Mouse (Mus musculus) Muller cell, postnatal 12 days (primary cell): ENCODE measurements around the gene Tmem177.

Experiments used
- DNase-seq: peaks from one replicate; pipeline ENCODE4 v3.0.0-alpha.2; 2015; ENCODE audit errors: inconsistent ontology term

Gene Tmem177

DNA sequence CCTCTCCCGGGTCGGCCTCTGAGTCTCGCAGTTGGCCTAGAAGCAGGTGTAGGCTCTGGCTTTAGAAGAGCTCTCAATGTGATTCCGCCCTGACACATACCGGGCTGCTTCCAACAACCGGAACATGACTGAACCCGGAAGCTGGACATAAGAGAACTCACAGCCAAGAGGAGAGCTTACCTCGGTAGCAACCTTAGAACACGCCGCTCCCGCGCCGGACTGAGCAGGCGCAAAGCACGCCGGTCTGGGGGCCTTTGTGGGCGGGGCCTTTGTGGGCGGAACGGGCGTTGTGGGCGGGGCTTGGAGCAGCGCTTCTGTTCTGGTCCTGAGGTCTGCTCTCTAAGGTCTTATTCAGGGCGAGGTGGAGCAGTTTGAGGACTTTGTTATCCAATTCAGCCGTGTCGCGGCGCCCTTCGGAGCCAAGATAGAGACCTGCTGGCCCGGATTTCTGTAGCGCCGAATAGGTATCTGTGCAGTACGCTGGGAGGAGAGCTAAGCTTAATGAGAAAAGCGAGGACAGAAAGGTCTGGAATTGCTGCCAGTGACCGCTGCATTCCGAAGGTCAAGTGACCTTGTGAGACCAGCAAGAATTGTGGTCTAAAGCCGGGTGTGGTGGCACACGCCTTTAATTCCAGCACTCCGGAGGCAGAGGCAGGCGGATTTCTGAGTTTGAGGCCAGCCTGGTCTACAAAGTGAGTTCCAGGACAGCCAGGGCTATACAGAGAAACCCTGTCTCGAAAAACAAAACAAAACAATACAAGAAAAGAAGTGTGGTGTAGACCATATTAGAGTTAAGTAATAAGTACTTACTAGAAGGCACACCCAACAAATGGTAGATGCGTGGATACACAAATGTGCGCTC, at the start of gene Tmem177:
Gene Tmem177 (minus strand): TSS at position 256 of the 862 bp plus-strand sequence.
- peak; percentile 95 for DNase-seq

- no peak for DNase-seq
These were observed 46.9 kb upstream of the Tmem177 start for GRCm38 (mm10) chr1:119959920-119960319.

DNA sequence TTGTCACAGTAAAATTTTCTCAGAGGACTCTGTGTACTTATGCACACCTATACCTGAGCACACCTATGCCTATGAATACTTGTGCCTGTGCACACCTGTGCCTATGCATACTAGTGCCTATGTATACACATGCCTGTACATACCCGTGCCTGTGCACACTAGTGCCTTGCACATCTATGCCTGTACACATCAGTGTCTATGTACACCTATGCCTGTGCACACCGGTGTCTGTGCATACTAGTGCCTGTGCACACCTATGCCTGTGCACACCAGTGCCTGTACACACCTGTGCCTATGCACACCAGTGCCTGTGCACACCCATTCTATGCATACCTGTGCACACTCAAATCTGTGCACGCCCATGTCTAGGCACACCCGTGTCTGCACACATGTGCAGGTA, 46.5 kb upstream of the Tmem177 start:
- DNase-seq, result no peak

GRCm38 (mm10) chr1:119957716-119958222, 44.8 kb upstream of the Tmem177 start:
- DNase-seq, result no peak

DNA sequence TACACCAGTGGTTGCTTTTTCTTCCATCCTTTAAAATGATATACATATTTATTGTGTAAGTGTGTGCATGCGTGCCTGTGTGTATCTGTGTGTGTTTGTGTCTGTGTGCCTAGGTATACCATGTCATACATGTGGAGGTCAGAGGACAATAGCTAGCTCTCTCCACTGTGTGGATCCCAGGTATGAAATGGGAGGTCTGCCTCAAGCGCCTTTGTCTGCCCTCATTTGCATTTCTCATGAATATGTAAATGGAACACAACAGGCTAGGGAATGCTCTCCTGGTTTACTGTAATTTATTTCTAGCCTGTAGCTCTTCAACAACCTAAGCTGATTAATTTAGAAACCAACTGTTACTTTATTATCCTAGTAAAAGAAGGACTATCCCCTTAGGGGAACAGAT, 41.7 kb upstream of the Tmem177 start:
- DNase-seq, result no peak

DNA sequence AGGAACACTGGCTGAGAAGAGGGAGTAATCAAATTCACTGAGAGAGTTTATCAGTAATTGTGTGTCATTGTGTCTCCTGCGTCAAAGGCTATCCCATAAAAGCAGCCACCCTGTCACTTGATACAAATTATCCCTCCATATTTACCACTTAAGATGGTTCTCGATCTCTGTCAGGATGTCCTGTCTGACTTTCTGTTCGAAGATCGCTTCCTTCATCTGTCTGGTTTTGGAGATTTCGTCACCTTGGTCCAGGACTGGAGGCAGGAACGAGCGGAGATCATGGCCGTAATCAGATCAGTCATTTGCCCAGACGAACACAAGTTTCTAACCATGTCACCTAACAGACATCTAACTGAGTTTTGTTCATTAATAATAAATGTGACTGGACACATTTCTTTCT, 40.4 kb upstream of the Tmem177 start:
- DNase-seq, result no peak

GRCm38 (mm10) chr1:119950086-119950485, 37.1 kb upstream of the Tmem177 start:
- DNase-seq, result no peak

- DNase-seq, result no peak
These were observed 23.9 kb upstream of the Tmem177 start for GRCm38 (mm10) chr1:119936861-119937260.

DNA sequence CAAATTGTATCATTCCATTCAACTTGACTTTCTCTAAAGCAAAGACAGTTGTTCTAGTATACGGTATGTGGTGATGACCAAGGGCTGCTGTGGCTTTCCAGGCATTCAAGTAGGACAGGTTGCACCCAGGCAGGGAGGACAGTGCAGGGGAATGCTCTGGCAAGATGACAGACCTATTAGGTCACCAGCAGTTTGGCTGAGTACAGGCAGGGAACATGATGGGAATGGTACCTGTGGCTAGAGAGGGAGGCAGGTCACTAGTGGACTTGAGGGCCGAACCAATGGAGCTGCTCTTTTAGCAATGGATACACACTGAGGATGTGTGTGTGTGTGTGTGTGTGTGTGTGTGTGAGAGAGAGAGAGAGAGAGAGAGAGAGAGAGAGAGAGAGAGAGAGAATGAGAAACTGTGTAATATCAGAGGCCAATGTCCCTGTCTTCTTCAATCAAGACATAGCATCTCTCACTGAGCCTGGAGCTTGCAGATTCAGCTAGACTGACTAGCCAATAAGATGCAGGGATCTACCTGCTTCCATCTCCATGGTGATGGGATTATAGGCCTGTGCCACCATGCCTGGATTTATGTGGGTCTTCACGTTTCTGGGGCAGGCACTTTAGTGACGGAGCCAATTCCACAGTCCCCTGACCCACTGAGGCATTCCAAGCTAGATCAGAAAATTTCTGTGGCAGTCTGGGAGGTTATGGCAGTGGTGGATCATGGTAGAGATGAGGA, 18.6 kb upstream of the Tmem177 start:
- no peak for DNase-seq

DNA sequence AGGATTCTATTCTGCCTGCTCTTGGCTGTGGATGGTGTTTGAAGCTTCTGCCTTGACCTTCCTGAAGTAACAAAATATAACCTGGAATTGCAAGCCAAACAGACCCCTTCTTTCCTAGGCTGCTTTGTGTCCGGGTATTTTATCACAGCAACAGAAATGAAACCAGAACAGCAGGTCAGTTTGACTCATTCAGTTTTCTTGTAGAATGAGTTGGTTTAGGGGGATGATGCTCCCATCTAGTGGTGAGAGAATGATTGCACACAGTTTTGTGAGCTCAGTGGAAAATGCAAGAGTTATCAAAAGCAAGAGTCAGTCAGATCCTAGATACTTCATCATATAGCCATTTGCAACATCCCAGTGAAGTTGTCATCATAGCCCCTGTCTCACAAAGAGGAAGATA, 16.7 kb upstream of the Tmem177 start:
- peak; percentile 42 for DNase-seq

GRCm38 (mm10) chr1:119919299-119919698, 6.3 kb upstream of the Tmem177 start:
- DNase-seq, result no peak

DNA sequence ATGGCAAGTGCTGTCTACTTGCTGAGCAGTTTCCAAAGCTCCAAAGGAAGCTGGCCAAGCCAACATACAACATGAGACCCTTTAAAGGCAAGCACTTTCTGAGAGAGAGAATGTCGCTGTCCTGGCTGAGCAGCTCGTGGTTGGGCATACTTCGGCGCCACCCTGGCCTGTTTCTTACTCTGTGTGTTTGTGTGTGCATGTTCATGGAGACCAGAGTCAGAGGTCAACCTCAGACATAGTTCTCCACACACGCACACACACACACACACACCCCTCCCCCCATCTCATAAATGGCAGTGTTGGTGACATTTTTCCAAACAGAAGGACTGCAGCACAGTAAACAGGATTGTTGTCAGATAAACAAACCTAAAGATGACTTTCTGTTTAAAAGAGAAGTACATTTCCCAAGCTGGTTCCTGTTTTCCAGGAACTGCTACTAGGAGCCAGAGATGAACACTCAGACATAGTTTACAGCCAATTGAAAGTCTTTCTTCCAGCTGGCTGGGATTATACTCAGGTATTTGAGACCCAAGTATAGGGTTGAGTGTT, 3.9 kb upstream of the Tmem177 start:
- DNase-seq, result no peak

DNA sequence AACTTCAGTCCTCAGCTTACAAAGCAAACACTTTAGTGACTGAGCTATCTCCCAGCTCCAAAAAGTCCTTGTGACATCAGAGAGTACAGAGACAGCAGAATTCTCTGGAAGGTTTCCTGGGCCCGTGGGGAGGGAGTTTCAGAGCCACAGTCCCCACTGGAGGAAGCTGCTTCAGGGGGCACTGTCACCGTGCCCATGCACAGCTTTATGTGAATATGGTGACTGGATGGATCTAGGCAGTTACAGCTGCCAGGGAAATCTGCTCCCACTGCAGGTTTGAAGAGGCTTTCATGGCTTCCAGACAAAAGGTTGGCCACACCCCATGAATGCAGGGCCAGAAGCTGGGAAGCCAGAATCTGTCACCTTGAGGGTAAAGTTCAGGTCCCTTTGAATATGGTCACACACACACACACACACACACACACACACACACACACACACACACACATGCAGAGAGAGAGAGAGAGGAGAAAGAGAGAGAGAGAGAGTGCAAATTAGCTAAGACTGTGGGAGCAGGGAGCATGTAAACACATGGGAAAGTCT, 5.7 kb downstream of the Tmem177 start:
- no peak for DNase-seq

- DNase-seq, result no peak
These were observed 9.8 kb downstream of the Tmem177 start for GRCm38 (mm10) chr1:119903231-119903620.

DNA sequence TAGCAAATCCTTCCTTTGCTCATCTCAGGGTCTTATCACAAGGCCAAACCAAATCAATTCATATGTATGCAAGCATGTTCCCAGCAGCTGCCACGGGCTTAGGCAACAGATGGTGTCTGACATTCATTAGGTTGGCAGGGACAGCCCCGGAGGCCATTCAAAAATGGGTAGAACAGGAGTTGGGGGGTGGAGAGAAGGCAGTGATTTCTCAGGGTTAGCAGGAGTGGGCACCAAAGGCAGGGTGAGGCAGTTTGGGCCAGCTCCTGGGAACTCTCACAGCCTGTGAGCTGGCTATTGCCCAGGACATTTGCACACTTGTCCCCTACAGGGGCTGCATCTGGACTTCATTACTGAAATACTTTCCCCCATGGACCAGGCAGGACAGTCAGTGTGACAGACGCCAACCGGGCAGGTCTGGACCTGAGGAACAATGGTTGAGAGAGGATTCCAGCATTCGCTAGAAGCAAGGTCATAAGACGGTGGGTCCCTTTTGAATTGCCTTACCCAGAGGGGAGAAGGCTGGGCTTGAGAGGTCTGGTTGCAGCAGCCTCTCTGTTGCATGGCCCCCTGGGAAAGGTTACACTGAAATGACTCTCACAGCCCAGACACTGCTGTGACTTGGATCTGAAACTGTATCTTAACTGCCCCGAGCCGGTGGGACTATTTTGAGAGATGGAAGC, 10.3 kb downstream of the Tmem177 start:
- DNase-seq, result no peak

- no peak for DNase-seq
These were observed 13.5 kb downstream of the Tmem177 start for GRCm38 (mm10) chr1:119899195-119900123.

- peak; percentile 43 for DNase-seq
These were observed 18.1 kb downstream of the Tmem177 start for GRCm38 (mm10) chr1:119894936-119895335.

DNA sequence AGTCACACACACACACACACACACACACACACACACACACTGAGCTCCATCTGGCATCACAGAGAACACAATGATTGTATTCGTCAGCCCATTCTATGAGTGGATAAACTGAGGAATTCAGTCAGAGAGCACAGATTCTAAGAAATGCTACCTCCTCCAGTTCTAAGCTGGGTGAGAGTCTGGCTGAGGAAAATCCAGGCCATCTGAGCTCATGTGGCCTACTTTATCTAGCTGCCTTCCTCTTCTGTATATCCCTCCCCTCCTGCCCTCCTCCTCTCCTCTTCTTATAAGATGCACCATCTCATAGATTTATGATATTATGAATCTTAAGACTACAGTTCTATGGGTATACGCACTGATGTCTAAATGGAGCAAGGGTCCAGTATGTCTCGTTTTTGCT, 19.4 kb downstream of the Tmem177 start:
- no peak for DNase-seq

- no peak for DNase-seq
These were observed 20.1 kb downstream of the Tmem177 start for GRCm38 (mm10) chr1:119892933-119893332.

DNA sequence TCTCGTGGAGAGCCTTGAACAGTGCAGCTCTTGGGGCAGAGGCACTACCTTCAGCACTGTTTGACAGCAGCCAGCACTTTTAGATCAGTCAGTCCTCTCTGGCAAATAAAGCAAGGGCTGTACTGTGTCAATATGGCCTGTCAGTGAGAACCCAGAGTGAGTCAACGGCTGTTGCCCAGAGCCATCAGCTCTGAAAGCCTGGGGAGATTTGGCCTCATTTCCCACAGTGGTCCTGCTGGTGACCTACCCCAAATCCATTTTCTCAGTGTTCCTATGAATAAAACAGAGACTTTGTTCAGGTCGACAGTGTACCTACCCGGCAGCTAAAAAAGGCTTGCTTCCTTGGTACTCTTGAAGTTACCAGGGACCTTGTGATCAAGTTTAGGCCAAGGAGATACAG, 21.1 kb downstream of the Tmem177 start:
- DNase-seq, result no peak

DNA sequence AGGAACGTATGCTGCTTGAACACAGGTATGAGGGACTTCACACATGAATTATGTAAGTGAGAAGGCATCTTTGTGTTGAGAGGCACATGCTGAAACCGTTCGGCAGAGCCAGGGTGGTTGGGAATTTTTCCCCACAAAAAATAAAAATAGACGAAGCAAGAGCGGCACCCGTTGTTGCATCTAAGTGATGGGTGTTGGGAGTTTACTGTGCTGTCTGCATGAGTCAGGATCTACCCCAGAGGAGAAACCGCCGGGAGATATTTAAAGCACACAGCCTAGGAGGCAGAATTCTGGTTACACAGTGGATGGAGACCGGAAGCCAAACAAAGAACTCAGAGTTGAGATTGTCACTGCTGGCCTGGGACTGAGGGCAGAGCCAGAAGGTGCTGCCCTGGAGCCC, 21.9 kb downstream of the Tmem177 start:
- no peak for DNase-seq
